Mouse (Mus musculus): ENCODE measurements around the gene Zfp273. TPM values are rescaled to one million over a fixed set of nuclear protein-coding genes. Genes with fewer than 3 reads are reported as not detected.

Gene Zfp273
- polyA plus RNA-seq, 1 experiment from 2014 or later = 10.3 TPM

Other genes with a start within 250 kb of the Zfp273 start
- gene Zfp729b, start 204.0 kb upstream of the Zfp273 start, polyA plus RNA-seq (2015; fragmentation: Nextera tagmentation; extraction: Ambion mirVana) = 4.4 and 5.1 TPM in 2 replicates
- not detected in 2 replicates for gene Gm49345, start 176.0 kb upstream of the Zfp273 start, polyA plus RNA-seq (2015; fragmentation: Nextera tagmentation; extraction: Ambion mirVana)
- gene Zfp729a, start 175.9 kb upstream of the Zfp273 start, polyA plus RNA-seq (2015; fragmentation: Nextera tagmentation; extraction: Ambion mirVana) = 3.7 and 3.9 TPM in 2 replicates
- gene Zfp738, start 126.7 kb upstream of the Zfp273 start, polyA plus RNA-seq (2015; fragmentation: Nextera tagmentation; extraction: Ambion mirVana) = 13.0 and 16.2 TPM in 2 replicates
- gene Zfp65, start 84.6 kb upstream of the Zfp273 start, polyA plus RNA-seq (2015; fragmentation: Nextera tagmentation; extraction: Ambion mirVana) = 10.1 and 10.5 TPM in 2 replicates
- gene Zfp85, start 58.5 kb upstream of the Zfp273 start, polyA plus RNA-seq (2015; fragmentation: Nextera tagmentation; extraction: Ambion mirVana) = 6.8 and 8.7 TPM in 2 replicates
- 2.4 and 3.1 TPM in 2 replicates for gene Zfp493, start 34.0 kb upstream of the Zfp273 start, polyA plus RNA-seq (2015; fragmentation: Nextera tagmentation; extraction: Ambion mirVana)
- 4.1 and 4.8 TPM in 2 replicates for gene Gm10037, start 17.4 kb downstream of the Zfp273 start, polyA plus RNA-seq (2015; fragmentation: Nextera tagmentation; extraction: Ambion mirVana)
- not detected in 2 replicates for gene BC048507, start 49.6 kb downstream of the Zfp273 start, polyA plus RNA-seq (2015; fragmentation: Nextera tagmentation; extraction: Ambion mirVana)

All from forebrain, embryonic 13.5 days (tissue).